Mouse (Mus musculus) layer of hippocampus, postnatal 14 days (tissue): Measurements from ENCODE around the gene Zkscan17. TPM values are rescaled to one million over a fixed set of nuclear protein-coding genes. Genes with fewer than 3 reads are reported as not detected.
"Not testable (repeated sequence)": the region's sequence is repeated elsewhere in the genome, so short reads cannot be mapped to it uniquely, and the experiment has no call there.

Source experiments
- DNase-seq, 2 experiments: peaks; one replicate each; pipeline ENCODE4 v3.0.0; 2021 to 2022; ENCODE audit warnings: low spot score in 2 of 2, mixed read lengths in 1 of 2
- long read RNA-seq, 2 experiments: library from polyadenylated mRNA; stranded (forward); transcript quantifications; one replicate each; pipeline ENCODE4 v2.0.0; 2021
- total RNA-seq, 2 experiments: library from RNA; stranded (reverse); gene quantifications; 2 replicates each; pipeline ENCODE4 v1.2.3; 2021

Zkscan17 gene
- 10 to 100 TPM in 1 of 2 experiments, 1 to 10 TPM in 1; 9.4 to 13.3 TPM for total RNA-seq
- long read RNA-seq, experiment 1, full-length matches to known transcripts, result 3 of 9 reads
- long read RNA-seq, experiment 1, partial matches to known transcripts, result 2 of 9 reads
- long read RNA-seq, experiment 1, other reads (novel, unspliced or antisense), result 4 of 9 reads
- long read RNA-seq, experiment 2, full-length matches to known transcripts, result 1 of 12 reads
- long read RNA-seq, experiment 2, partial matches to known transcripts, result 5 of 12 reads
- long read RNA-seq, experiment 2, other reads (novel, unspliced or antisense), result 6 of 12 reads

GRCm38 (mm10) chr11:59526472-59527080 is at the start of gene Zkscan17:
TSS of gene Zkscan17 (minus strand) at chr11:59526751.
- no peak for DNase-seq

DNA sequence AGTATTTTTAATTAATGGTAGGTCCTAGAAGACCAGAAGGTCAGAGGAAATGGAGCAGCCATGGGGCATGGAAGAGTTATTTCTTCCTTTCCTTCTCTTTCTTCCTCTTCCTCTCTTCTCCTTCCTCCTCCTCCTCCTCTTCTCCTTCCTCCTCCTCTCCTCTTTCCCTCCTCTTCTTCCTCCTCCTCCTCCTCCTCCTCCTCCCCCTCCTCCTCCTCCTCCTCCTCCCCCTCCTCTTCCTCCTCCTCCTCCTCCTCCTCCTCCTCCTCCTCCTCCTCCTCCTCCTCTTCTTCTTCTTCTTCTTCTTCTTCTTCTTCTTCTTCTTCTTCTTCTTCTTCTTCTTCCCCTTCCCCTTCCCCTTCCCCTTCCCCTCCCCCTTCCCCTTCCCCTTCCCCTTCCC is 49.6 kb upstream of the Zkscan17 start, which contains the start of gene Olfr222:
Olfr222 (minus strand) TSS at position 101 of the 400 bp plus-strand sequence.
- not testable (repeated sequence) for DNase-seq

- DNase-seq, result no peak
These were observed 49.2 kb upstream of the Zkscan17 start for GRCm38 (mm10) chr11:59575726-59576125.

DNA sequence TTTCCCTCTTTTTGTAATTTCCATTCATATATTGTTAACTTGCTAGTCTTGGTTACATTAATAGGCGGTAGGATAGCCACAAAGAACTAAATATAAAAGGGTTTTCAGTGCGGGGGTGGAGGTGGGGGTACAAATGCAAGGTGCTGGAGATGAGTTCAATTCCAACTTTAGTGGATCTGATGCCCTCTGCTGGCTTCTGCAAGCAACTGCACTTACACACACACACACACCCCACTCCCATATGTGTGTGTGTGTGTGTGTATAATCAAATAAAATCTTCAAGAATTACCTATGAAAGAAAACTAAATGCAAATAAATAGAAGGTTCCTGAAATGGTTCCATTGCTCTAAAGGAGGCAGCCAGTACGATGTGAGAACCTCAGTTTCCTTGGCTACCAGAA is 42.8 kb upstream of the Zkscan17 start:
- no peak for DNase-seq

DNA sequence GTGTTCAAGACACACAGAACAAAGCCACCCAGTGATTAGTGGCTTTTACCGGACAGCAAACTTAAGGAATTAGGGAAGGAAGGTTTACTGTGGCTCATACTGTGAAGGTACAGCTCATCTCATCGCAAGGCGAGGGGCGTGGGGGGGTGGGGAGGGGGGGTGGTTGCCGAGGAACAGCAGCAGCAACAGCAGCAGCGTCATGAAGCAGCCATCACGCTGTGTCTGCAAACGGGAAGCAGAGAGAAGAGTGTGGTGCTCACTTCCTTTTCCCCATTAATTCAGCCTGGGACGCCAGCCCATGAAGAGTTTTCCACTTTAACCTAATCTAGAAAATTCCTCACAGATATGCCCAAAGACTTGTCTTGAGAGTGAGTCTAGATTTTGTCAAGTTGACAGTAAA is 36.3 kb upstream of the Zkscan17 start:
- no peak for DNase-seq

- no peak for DNase-seq
These were observed 35.8 kb upstream of the Zkscan17 start for GRCm38 (mm10) chr11:59562336-59562735.

DNA sequence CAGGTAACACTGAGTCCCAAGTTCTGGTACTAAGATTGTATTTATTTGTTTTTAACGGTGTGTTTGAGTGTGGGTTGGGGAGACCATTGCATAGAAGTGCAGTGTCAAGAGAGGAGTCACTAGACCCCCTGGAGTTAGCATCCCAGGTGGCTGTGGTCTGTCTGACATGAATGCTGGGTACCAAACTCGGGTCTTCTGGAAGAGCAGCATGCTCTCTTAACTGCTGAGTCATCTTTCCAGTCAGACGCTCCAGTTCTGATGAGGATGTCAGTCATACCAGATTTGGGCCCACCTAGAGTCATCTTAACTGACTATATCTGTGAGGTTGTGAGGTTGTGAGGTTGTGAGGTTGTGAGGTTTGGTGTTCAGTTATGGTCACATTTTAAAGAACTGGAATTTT is 34.4 kb upstream of the Zkscan17 start:
- DNase-seq, result no peak

DNA sequence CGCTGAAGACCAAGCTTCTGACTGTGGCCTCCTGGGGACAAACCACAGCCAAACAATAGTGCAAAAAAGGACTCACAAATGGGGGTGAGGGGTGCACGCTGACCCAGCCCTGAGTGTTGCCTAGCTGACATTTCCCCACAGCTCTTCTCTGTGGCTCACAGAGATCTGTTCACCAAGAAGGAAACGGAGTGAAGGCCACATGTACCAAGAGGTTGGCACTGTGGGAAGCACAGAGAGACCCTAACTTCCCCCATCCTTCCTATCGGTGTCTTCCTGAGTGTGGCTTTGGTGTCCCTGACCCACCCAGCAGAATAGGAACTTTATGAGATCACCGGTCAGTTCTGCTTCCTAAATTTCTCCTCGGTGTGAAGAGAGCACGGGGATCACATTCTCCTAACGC is 28.0 kb upstream of the Zkscan17 start:
- no peak for DNase-seq

DNA sequence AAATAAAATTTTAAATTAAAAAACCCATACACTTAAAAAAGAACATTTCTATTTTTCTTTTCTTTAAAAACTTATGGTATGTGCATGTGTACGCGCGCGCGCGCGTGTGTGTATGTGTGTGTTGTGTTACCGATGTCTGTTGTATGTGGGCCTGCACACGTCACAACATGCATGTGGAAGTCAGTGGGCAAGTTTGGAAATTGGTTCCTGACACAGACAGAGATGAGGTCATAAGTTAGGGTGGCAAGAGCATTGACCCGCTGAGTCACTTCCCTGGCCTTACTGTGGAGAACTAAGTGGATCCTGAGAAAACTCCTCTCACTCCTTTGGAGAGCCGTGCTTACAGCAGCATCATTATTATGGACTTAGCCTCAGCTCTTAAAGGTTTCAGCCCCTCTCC is 27.6 kb upstream of the Zkscan17 start:
- DNase-seq, result no peak

DNA sequence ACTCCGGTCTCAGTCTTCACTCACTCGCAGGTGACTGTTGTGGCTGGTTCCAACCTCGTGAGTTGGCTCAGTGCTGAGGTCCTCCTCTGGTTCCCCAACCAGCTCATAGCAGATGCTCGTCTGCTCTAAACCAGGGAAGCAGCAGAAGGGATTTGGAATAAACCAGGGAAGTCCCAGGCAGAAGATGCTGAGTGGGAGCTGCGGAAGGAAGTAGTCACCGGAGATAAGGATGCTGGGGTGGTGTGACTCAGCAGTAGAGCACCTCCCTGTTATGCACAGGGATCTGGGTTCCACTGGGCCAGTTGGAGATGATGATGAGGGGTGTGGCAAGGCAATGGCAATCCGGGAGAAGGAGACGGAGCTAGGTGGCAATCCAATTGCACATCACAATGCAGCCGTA is 17.5 kb upstream of the Zkscan17 start:
- DNase-seq, result no peak

GRCm38 (mm10) chr11:59543376-59543775 is 16.8 kb upstream of the Zkscan17 start:
- DNase-seq, result no peak

DNA sequence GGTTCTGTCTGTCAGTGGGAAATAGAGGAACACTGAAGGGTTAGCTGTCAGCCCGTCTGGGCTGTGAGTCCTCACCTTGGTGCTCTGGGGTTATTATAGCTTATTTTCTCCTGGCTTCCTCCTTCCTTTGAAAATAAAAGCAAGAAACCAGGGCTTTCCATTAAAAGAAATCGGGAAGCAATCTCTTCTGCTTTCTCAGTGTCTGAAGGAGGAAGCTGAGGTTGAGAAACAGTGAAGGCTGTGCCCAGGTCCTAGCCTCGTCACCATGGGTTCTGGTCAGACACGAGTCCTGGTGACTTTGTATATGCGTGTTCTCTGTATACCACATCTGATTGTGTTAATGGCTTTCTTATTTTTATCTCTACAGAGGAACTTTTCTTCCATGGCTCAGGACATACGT is 15.9 kb upstream of the Zkscan17 start:
- no peak for DNase-seq

DNA sequence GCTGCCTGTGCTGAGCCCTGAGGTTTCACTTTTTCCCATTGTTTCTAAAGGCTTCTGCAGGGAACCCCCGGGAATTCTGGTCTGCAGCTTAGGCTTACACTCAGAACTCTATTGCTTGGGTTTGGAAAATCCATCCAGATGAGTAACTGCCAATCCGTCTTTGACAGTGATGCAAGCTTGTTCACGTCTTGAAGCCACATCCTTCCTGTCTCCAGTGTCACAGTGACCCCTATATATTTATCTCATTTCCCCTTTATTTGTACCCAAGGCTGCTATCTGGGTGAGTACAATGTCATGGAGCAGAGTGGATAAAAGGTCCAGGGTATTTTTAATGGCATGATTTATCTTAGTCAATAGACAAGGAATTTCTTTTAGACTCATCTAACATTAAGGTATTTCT is 14.8 kb upstream of the Zkscan17 start, which contains the start of gene Nlrp3:
Nlrp3 (plus strand) TSS at position 245 of the 400 bp plus-strand sequence.
- no peak for DNase-seq

DNA sequence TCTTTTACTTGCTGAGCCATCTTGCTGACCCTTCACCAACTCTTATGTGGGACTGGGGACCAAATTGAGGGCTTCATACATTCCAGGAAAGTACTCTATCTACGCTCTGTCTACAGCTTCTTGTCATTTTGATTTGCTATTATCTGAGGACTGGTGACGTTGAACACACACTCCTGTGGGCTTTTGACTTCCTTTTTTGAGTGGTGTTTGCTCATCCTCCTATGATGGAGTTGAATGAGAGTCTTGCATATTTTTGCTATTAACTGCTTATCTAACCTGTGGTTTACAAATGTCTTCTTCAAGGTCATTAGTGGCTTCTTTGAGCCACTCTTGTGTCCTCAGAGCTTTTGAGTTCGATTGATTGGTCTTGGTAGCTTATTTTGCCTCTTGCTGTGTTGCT is 13.6 kb upstream of the Zkscan17 start:
- DNase-seq, result no peak

- peak; percentile 20 to 48 for DNase-seq
These were observed 11.8 kb upstream of the Zkscan17 start for GRCm38 (mm10) chr11:59538387-59538786.

GRCm38 (mm10) chr11:59537218-59538130 is 10.9 kb upstream of the Zkscan17 start:
- no peak for DNase-seq

DNA sequence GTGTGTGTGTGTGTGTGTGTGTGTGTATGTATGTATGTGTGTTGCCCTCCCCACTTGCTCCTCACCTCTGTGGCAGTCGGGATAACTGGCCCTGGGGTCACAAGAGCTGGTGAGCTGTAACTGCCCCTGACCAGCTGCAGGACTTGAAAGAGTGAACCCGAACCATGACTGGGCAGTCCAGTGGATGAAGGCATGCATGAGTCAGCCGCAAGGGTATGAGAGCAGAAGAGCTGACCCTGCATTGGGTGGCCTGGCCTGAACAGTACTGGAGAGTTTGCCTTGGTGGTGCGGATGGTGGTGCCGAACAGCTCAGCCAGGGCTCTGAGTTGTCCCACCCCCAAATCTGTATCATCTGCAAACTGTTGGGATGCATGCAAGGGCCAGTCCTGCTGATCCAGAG is 5.0 kb upstream of the Zkscan17 start:
- DNase-seq, result no peak

DNA sequence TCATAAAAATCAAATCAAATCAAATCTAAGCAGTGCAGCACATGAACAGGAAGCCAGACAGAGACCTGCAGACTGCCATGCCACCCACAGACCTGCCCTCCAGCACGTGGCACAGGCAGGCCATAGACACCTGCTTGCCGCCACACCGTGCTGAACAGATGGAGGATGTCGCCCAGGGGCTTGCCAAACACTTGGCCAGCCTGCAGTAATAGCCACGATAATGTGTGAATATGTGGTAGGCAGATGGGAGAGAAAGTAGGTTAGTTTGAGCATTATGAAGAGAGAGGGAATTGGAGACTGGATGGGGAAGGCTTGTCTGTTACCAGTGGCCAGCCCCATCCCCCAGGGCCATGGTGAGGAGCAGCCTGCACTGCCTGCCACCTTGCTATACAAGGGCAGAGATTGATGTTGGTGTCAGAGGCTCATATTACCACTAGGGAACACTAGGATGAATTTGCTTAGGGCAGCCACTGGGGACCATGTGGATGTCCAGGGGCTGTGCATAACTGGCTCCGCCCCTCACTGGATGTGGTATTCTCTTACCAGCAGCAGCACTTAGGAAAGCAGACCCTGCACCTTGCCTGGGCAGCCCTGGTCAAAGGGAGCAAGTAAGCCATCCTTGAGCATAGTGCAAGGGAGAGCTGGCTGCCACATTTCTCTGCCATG is 4.5 kb upstream of the Zkscan17 start:
- DNase-seq, result peak in 1 of 2 experiments; percentile 18

GRCm38 (mm10) chr11:59530221-59530620 is 3.7 kb upstream of the Zkscan17 start:
- DNase-seq, result no peak

DNA sequence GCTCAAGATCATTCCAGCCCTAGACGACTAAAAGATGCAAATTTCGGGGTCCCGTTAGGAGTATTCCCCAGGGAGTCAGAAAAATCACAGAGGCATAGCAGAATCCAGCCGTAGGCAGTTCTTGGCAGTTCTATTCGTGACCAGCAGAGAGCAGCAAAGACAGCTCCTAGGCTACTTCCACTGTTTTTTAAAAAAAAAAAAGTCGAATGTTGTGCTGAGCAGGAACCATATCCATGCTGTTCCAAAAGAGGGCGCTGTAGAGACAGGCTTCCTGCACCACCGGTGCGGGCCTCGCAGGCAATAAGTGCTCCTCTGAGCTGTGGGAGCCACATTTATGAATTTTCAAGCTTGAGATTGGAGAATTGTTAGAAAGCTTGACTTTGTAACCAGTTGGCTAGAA is 1.3 kb downstream of the Zkscan17 start:
- peak; percentile 77 to 94 for DNase-seq

DNA sequence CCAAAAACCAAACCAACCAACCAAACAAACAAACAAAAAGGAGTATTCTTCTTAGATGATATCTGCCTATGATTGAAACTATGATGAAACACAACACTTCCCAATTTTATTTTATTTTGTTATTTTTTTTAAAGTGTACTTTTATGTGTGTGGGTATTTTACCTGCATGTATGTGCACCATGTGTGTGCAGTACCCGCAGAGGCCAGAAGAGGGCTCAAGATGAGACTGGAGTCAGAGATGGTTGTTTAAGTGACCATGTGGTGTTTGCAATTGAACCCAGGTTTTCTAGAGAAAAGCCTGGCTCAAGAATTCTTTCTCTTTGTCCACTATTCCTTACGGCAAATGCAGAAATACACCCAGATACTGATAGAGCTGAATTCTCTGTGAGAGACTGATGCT is 2.4 kb downstream of the Zkscan17 start:
- no peak for DNase-seq
